Mouse (Mus musculus) liver, embryonic 14.5 days (tissue): ENCODE measurements around the gene Rims3.

ENCODE experiments used
- CTCF ChIP-seq: IDR thresholded peaks from 2 replicates; pipeline ENCODE4 v1.5.1; 2016; ENCODE audit warnings: antibody characterized with exemption, low read depth, control low read depth
- EP300 ChIP-seq: IDR thresholded peaks from 2 replicates; pipeline ENCODE4 v1.6.1; 2016; ENCODE audit warnings: antibody characterized with exemption, low read depth

DNA sequence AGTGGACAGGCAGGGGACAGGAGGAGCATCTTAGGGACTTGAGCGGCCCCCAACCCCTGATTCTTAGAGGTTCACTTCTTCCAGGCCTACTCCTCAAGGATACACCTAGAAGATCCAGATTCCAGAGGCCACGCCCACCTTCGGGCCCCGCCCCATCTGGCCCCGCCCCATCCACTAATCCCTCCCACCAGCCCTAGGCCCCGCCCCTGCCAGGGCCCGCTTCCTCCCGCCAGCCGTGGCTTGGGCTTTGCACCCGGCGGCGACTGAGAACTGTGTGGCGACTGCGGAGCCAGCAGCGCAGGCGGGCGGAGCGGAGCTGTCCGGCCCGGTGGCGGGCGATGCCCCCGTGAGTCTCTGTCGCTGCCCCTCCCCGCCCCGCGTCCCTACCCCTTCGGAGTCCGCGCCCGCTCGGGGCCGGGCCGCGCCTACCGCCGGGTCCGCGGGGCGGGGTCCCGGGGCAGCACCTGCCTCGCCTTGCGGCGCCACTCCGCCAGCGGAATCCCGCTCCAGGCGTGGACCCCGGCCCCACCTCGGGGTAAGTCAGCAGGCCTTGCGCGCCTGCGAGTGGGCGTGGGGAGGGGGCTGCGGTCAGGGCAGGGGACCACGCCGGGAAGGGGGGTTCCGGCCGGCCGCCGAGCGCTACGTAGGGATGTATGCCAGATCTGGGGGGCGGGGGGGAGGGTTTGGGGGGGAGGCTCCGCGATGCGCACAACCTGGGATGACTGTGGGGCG is at the start of gene Rims3:
- no peak for TF ChIP-seq CTCF
- no peak for TF ChIP-seq EP300
